ENCODE assay signal across 10 mouse cellular contexts in the genomic region with DNA sequence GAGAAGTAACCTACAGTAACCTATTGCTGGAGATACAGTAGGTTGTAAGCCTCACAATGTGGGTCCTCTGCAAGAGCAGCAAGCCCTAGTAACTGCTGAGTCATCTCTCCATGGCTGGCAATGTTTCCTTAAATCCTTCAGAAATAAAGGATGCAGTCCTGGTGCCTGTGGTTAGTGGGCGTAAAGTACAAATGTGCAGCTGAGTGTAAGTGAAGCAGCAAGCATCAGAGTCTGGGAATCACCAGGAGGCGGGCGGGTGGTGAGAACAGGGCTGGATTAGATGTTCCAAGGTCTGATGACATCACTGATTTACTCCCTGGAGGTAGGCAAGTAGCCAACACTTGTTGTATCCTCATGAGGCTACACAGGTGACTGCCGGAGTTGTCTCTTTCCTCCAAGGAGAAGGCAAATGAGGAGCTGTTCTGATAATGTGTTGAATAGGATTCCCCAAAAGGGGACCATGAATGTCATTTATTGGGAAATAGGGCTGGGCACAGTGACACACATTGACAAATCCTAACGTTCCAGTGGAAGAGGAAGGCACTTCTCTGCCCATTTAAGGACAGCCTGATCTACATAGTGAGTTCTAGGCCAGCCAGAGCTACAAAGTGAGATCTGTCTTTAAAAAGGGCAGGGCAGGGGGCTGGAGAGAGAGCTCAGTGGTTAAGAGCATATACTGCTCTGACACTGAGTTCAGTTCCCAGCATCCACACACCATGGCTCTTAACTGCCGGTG. TPM values are rescaled to one million over a fixed set of nuclear protein-coding genes. Genes with fewer than 3 reads are reported as not detected.
DNase-seq lines count a peak whose midpoint lies in the region; ATAC-seq and TF ChIP-seq lines count a peak whose summit lies in the region.
"Had no signal": no experiment of that assay in that cellular context is flagged by ENCODE, and none has a peak within 500 bp of the region (broad histone marks: within the 10 kb centered on the region; RNA-seq: fewer than 3 reads in every experiment).

No protein-coding gene starts in this region.

- H3K4me1 ChIP-seq in liver, embryonic 12.5 days, result peaks cover 43% of the 10 kb centered on the region

- H3K36me3 ChIP-seq in liver, embryonic 12.5 days, result no peaks in the 10 kb centered on the region
- H3K36me3 ChIP-seq: embryonic facial prominence, embryonic 15.5 days; lung, embryonic 15.5 days had no signal

- peak; percentile 64 for DNase-seq in cerebellum, adult 11-12 months
- DNase-seq in cerebellum, postnatal 4 days (ENCODE audit: low spot score in 2 of 2), result no peak
- DNase-seq in urinary bladder, postnatal 14 days (ENCODE audit: low spot score), result peak; percentile 27
- DNase-seq in urinary bladder, adult 18-20 months (ENCODE audit: low spot score in 2 of 2), result no peak
- peak; percentile 54 to 83 for DNase-seq in kidney, postnatal 25 days
- peak; percentile 65 to 78 for DNase-seq in right cerebral cortex, postnatal 10 days (ENCODE audit: low spot score in 2 of 2)
- no peak for DNase-seq in gastrocnemius, adult 2 months

- intact Hi-C loops in gastrocnemius, adult 2 months (cut with DNase I), result loop anchor here (5.0 kb wide), 1 partner anchor 89 kb away; no protein-coding TSS in a partner anchor

- no peak overlapping the region for H3K4me2 ChIP-seq in liver, embryonic 12.5 days
- H3K4me2 ChIP-seq: embryonic facial prominence, embryonic 15.5 days; lung, embryonic 15.5 days had no signal

- H3K9me3 ChIP-seq in liver, embryonic 12.5 days (replicated peaks), result no peaks in the 10 kb centered on the region
- H3K9me3 ChIP-seq: embryonic facial prominence, embryonic 15.5 days; lung, embryonic 15.5 days had no signal

- no peak overlapping the region for H3K27ac ChIP-seq in liver, embryonic 12.5 days
- no peak overlapping the region for H3K27ac ChIP-seq in gastrocnemius, adult 2 months
- H3K27ac ChIP-seq: embryonic facial prominence, embryonic 15.5 days; lung, embryonic 15.5 days had no signal

- ATAC-seq in liver, embryonic 12.5 days, result no peak

- 75% methylated on average over 6 of the region's 6 CpGs for WGBS in liver, embryonic 12.5 days (ENCODE audit: insufficient replicate concordance)

- H3K4me3 ChIP-seq in liver, embryonic 12.5 days, result no peak overlapping the region
- H3K4me3 ChIP-seq in gastrocnemius, adult 2 months, result no peak overlapping the region
- H3K4me3 ChIP-seq: embryonic facial prominence, embryonic 15.5 days; lung, embryonic 15.5 days had no signal

- H3K9ac ChIP-seq in liver, embryonic 12.5 days, result no peak overlapping the region
- H3K9ac ChIP-seq: embryonic facial prominence, embryonic 15.5 days; lung, embryonic 15.5 days had no signal

- no peaks in the 10 kb centered on the region for H3K27me3 ChIP-seq in liver, embryonic 12.5 days (replicated peaks)
- H3K27me3 ChIP-seq: embryonic facial prominence, embryonic 15.5 days; lung, embryonic 15.5 days had no signal

- no peak for TF ChIP-seq CTCF in gastrocnemius, adult 2 months (IDR thresholded peaks at IDR 0.05)

RNA-seq across cellular contexts. Expression of a gene that starts 27.7 kb away (rescaled TPM):
- 9.3 and 10.2 TPM in 2 replicates for polyA plus RNA-seq in liver, embryonic 12.5 days (2016; fragmentation: Nextera tagmentation; extraction: Ambion mirVana)
- total RNA-seq in gastrocnemius, adult 2 months (2021), result 1 to 10 TPM; 2.8 to 3.1 TPM

RNA-seq across cellular contexts. Expression of a gene that starts 60.0 kb away (rescaled TPM):
- 5.5 TPM in 2 replicates for polyA plus RNA-seq in liver, embryonic 12.5 days (2016; fragmentation: Nextera tagmentation; extraction: Ambion mirVana)
- 100 to 1,000 TPM; 133 to 186 TPM for total RNA-seq in gastrocnemius, adult 2 months (2021)

Comparison
In these comparisons a context has a peak if more than half of its experiments do, and no peak if none do; other contexts are left out.
1. DNase-seq: peak in cerebellum, adult 11-12 months (single experiment), urinary bladder, postnatal 14 days (single experiment), kidney, postnatal 25 days (2 of 2) and right cerebral cortex, postnatal 10 days (2 of 2); none in cerebellum, postnatal 4 days (0 of 2), urinary bladder, adult 18-20 months (0 of 2) and gastrocnemius, adult 2 months (single experiment).